Mouse (Mus musculus) spleen, embryonic (tissue): ENCODE measurements around the gene Grid2.
"Not testable (repeated sequence)": the region's sequence is repeated elsewhere in the genome, so short reads cannot be mapped to it uniquely, and the experiment has no call there.

Experiments
- CTCF ChIA-PET: fragments of 350-600 bp; sonication (Branson Sonifier 250); formaldehyde crosslinking; loops from one replicate; lab custom pipeline; 2022; lab: Charles Lee

Gene Grid2

DNA sequence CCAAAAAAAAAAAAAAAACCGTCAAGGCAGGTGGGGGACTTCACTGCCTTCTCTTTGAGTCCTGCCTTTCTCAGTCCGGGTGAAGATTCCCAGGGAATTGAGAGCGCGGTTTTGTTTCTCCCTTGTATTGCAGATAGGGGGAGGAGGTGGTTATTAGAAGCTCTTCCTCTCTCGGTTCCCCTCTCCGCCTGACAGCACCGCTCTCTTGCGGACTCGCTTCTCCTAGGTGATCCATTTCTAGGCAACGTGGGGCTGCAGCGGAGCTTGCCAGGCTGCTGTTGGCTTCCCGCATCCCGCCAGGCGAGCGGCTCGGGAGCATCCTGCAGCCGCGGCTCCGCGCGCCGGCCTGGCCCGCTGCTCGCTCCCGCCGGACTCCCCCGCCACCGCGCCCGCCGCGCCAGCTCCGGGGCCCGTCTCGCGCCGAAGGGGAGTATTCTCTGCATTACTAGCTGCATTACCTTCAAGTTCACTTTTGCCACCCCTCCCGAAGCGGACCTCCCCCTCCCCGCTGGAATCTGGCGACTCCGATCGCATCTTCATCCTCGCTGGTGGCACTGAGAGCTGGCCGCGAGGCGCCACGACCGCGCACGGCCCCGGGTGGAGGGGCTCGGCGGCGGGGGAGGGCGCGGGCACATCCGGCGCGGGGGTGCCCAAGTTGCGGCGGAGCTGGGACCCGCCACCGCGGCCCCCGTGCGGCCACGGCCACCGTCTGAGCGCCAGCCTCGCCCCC is at the start of gene Grid2:
Grid2 (plus strand) TSS at position 51 of the 730 bp plus-strand sequence.
- CTCF ChIA-PET, result no interaction called here

DNA sequence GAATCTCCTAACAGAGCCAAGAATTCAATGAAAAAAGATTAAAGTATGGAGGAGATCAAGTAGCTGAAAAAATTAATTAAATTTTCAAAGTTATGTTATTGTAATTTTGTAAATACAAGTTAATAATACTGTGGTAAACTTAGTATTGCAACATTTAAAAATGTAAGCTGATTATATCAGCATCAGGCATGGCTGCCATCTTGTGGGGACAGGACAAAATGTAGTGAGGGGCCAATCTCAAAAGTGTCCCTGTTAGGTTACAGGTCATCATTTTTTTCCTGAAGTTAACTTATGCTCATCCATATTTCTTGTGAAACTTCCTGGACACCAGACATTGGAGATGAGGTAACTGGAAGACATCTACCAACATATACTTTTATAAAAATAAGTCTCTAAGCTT is 4.9 kb upstream of the Grid2 start:
- CTCF ChIA-PET, result no interaction called here

GRCm38 (mm10) chr6:63256556-63257405 is 1.1 kb downstream of the Grid2 start:
- CTCF ChIA-PET, result no interaction called here

DNA sequence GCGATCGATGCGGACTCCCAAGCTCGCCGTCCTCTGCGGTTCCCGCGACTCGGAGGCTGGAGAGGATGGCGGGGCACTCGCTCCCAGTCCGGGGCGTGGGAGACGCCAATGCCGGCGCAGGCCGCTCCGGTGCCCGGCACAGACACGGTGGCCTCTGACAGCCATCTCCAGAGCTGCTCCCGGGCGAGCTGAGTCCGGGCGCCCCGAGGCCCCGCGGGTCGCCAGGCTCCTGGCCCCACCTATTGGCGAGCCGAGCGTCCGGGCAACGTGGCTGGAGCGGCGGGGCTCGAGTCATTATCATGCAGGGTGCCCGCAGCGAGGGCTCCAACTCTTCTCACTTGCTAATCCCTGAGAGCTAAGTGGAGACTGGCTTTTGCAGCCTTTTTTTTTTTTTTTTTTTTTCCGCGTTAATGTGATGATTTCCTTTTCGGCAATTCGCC is 1.8 kb downstream of the Grid2 start:
- CTCF ChIA-PET, result no interaction called here

DNA sequence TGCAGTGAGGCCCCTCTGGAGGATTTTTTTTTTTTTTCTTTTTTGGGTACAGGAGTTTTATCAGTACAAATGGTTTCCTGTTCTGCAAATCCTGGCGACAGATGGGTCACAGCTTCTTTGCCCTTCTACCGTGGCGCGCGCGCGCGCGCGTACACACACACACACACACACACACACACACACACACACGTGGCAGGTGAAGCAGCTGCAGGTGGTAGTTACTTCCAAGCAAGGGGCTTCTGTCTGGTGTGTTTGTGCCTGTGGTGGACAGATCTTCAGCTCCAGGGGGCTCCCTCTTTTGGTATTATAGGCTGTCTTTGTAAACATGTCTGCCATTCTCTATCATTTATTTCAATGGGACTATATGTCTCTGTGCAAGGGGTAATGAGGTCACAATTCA is 2.2 kb downstream of the Grid2 start:
- CTCF ChIA-PET, result no interaction called here

GRCm38 (mm10) chr6:63259764-63260163 is 4.1 kb downstream of the Grid2 start:
- CTCF ChIA-PET, result interaction anchor here (0.5 kb wide), 1 partner anchor 43 kb away, joined by 5 read pairs; no protein-coding TSS in a partner anchor

- CTCF ChIA-PET, result no interaction called here
Observed at GRCm38 (mm10) chr6:63284419-63284818, 28.7 kb downstream of the Grid2 start.

- CTCF ChIA-PET, result interaction anchor here (0.5 kb wide), 1 partner anchor 19 kb away, joined by 3 read pairs; no protein-coding TSS in a partner anchor
Observed at GRCm38 (mm10) chr6:63342438-63343004, 86.8 kb downstream of the Grid2 start.

DNA sequence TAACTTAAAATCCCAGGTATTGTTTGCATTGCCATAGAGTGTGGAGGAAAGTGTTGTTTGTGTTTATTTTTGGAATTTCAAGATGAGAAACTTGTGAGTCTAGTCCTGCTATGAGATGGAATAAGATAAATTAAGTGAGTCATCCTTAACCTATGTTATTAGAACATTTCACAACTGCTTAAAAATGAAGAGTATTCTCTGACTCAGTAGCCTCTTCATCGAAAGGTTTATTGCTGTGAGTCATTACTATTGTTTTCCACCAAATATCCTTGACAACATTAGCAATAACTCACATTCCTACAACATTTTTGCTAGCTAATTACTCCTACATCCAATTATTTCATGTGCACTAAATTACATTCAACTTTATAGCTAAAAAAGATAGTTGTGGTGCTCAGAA is 91.3 kb downstream of the Grid2 start:
- CTCF ChIA-PET, result no interaction called here

DNA sequence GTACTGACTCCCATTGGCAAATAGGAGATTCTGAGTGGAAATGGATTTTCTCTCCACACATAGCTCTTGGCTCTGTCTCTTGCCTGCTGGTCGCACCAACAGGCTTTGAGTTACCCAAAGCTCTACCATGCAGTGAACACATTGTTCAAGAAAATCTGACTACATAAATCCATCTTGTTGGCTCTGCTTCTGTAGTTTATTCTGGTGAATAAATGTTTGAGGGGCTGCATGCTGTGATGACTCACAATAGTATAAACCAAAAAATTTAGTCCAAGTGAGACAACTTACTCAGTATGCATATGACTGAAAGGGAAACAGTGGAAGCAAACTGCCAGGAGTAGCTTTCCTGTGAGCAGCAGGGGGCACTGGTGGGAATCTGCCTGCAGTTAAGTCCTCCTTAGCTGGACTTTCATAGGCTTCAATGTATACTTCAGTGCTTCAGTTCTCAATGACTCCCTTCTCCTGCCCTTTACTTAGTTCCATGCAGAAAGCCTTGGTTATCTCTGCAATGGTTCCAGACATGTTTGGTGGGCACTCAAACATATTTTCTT is 125.5 kb downstream of the Grid2 start:
- CTCF ChIA-PET, result no interaction called here

DNA sequence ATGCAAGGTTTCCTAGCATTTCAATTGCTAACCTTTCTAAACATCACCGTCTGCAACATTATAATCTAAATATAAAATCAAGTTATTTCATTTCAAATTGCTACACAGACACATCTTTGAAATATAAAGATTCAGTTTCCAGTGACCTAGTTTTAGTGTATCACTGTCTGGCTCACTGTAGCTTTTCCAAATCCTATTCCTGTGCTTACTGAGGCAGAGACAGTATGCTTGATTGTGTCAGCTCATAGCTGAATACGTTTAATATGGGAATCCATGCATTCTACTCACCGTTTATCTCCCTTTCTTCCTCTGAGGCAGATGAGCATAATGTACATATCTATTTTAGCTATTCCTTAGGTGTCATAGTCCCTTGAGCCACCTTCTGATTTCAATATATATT is 146.0 kb downstream of the Grid2 start:
- CTCF ChIA-PET, result no interaction called here

- CTCF ChIA-PET, result no interaction called here
Observed at GRCm38 (mm10) chr6:63417534-63417933, 161.9 kb downstream of the Grid2 start.

DNA sequence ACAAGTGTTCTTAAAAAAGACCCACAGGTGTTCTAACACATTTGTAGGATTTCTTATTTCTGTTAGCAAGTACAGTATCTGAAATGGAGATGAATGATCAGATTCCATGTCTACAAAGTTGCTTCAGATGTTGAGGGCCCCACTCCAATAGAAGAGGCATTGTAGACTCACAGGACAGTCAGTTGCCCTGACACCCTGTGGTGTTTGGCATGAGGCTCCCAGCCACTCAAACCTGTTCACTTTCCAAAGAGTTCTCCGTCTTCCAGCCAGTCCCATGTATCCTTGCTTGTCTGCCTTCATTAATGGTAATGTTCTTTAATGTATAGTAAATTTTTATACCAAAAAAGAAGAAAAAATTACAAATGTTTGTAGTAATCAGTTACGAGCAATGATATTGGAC is 177.1 kb downstream of the Grid2 start:
- CTCF ChIA-PET, result no interaction called here

DNA sequence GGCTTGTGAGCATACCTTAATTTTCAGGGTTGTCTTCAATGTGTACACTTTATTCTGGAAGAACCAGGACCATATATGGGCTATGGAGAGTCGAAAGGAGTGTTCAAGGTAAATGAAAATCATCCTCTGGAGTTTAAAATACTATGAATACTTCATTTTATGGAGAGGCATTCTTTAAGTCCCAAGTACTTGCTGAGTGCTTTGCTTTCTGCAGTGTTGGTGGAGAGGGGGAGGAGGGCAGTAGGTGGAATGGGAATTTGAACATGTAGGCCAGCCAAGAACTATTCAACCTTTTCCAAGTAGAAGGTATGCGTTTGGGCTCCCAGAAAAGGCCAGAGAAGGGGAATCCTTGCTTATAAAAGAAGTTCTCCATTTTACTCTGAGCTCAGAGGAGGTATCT is 192.5 kb downstream of the Grid2 start:
- CTCF ChIA-PET, result no interaction called here

- CTCF ChIA-PET, result no interaction called here
Observed at GRCm38 (mm10) chr6:63482141-63482540, 226.5 kb downstream of the Grid2 start.

DNA sequence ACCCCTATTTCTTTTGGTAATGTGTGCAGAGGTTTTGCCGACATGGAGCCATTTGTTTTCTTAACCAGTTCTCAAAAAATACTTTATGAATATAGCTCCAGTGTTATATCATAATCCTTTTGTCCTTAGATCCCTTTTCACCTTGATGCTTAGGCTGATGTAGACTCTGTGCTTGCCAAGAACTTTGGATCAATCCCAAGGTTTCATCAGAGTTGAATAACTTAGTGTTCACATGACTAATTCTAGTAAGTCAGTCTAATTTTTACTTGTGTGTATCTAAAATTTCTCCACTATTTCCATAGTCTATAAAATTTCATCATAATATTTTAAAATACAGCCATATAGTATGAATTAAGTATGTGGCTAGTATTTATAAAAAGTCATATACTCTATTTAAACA is 259.3 kb downstream of the Grid2 start:
- CTCF ChIA-PET, result no interaction called here

- CTCF ChIA-PET, result no interaction called here
Observed at GRCm38 (mm10) chr6:63515957-63516356, 260.3 kb downstream of the Grid2 start.

GRCm38 (mm10) chr6:63531751-63532150 is 276.1 kb downstream of the Grid2 start:
- CTCF ChIA-PET, result no interaction called here

- CTCF ChIA-PET, result no interaction called here
Observed at GRCm38 (mm10) chr6:63532901-63533300, 277.2 kb downstream of the Grid2 start.

- CTCF ChIA-PET, result no interaction called here
Observed at GRCm38 (mm10) chr6:63547741-63548140, 292.1 kb downstream of the Grid2 start.

GRCm38 (mm10) chr6:63568741-63569140 is 313.1 kb downstream of the Grid2 start:
- CTCF ChIA-PET, result not testable (repeated sequence)

DNA sequence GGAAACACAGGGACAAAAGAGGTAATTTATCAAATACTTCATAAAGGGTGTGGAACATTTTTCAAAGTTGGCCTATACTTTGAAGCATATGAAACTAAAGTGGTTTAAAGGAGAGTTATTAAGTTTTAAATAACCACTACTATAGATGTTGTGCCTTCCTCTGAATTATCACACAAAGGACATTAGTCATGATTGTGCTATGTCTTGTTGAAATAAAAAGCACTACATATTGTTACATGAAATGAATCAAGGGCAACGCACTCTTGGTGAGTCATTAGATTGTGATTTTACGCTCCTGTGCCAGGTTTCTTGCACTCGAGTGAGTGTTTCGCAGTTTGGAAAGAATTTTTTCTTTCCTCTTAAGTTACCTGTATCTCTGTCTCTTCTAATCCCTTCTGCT is 335.0 kb downstream of the Grid2 start:
- CTCF ChIA-PET, result no interaction called here
